Mouse (Mus musculus) olfactory bulb, adult 2 months (tissue): ENCODE data around the gene Gxylt2.

Source experiments
- CTCF ChIP-seq: fragments of 200-500 bp; IDR thresholded peaks from 2 replicates; pipeline ENCODE4 v1.5.1; 2012; ENCODE audit warnings: low read depth, mild to moderate bottlenecking, low read length, moderate library complexity; ENCODE audit not compliant: insufficient read depth
- POLR2A ChIP-seq: fragments of 200-500 bp; IDR thresholded peaks from 2 replicates; pipeline ENCODE4 v1.6.1; 2012; ENCODE audit warnings: mild to moderate bottlenecking, low read depth, low read length, moderate library complexity; ENCODE audit not compliant: insufficient read depth

- TF ChIP-seq POLR2A (no peak), CTCF (no peak)
Measured at GRCm38 (mm10) chr6:100834489-100835160, 130.1 kb downstream of the Gxylt2 start.
